In the genomic region with DNA sequence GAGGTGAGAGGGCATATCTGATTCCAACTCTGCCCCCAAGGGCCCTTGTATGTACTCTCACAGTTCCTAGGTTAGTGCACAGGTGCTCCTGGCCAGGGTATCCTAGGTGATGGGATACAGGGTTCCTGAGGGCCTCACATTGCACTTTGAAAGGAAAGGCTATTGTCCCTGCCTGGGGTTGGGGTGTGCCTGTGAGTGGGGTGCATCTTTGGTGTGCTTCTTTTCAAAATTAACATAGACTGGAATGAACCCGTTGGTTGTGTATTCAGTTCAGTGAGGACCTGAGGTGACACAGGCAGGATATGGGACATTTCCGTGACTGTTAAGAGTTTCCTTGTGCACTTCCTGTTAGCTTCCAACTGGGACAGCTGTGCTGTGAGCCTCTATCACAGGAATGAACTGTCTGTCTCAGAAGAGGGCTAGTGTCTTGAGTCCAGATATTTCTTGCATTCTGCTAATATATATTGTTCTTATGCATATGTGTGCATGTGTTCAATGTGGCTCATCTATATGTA, we compare ENCODE assay signal across 12 mouse cellular contexts. TPM values are rescaled to one million over a fixed set of nuclear protein-coding genes. Genes with fewer than 3 reads are reported as not detected.
DNase-seq lines count a peak whose midpoint lies in the region; ATAC-seq lines count a peak whose summit lies in the region.
"Had no signal": no experiment of that assay in that cellular context is flagged by ENCODE, and none has a peak within 500 bp of the region (broad histone marks: within the 10 kb centered on the region; RNA-seq: fewer than 3 reads in every experiment).

No protein-coding gene starts in this region.

- peaks cover 8% of the 10 kb centered on the region; the same call in 1 of the 2 replicates for H3K4me1 ChIP-seq in brown adipose tissue, adult 24 weeks (ENCODE audit: control insufficient read depth, insufficient read depth, insufficient read length, low read length)
- H3K4me1 ChIP-seq: forebrain, embryonic 15.5 days had no signal

- ATAC-seq in activated CD4-positive, CD25-positive, alpha-beta regulatory T cell, adult 4 months, result no peak
- ATAC-seq: forebrain, embryonic 15.5 days had no signal

- H3K4me3 ChIP-seq in brown adipose tissue, adult 24 weeks (ENCODE audit: insufficient read depth, low read depth, low read length), result no peak overlapping the region
- H3K4me3 ChIP-seq: forebrain, embryonic 15.5 days; hindbrain, embryonic 10.5 days had no signal

- intact Hi-C loops in heart, postnatal 36 days (cut with DNase I), result no loop called here

- peak overlapping the region; percentile 82 for H3K27ac ChIP-seq in brown adipose tissue, adult 24 weeks (replicated peaks; ENCODE audit: low read depth, low read length)
- H3K27ac ChIP-seq: forebrain, embryonic 15.5 days; hindbrain, embryonic 10.5 days had no signal

- peak; percentile 28 to 56 for DNase-seq in heart, adult 9 months (ENCODE audit: low spot score in 2 of 2)
- no peak for DNase-seq in heart, postnatal 36 days
- peak; percentile 10 to 29 for DNase-seq in kidney, postnatal 36 days
- DNase-seq in kidney, adult 18-20 months, result no peak
- peak; percentile 28 for DNase-seq in ES-CJ7 (ENCODE audit: low read depth, low spot score)
- no peak for DNase-seq in left cerebral cortex, adult 18-20 months (ENCODE audit: low spot score in 2 of 2)
- DNase-seq: cerebellum, postnatal 10 days; thymus, adult 18-20 months had no signal

RNA-seq across cellular contexts. Expression of a gene that starts 9.7 kb away (rescaled TPM):
- 10 to 100 TPM; 50.5 to 56.0 TPM for total RNA-seq in heart, postnatal 36 days (2021)
- 23.1 and 32.1 TPM in 2 replicates for polyA plus RNA-seq in brown adipose tissue, adult 24 weeks (2012; ENCODE audit: insufficient read depth, insufficient read length, missing spikeins)
- total RNA-seq in left cerebral cortex, adult 18-20 months (2021), result 10 to 100 TPM; 20.9 to 21.2 TPM
- 10 to 100 TPM; 21.7 to 25.4 TPM for polyA plus RNA-seq in activated CD4-positive, CD25-positive, alpha-beta regulatory T cell, adult 4 months (2017; shearing (Covaris generic))

RNA-seq across cellular contexts. Expression of a gene that starts 23.2 kb away (rescaled TPM):
- 100 to 1,000 TPM; 102 to 122 TPM for total RNA-seq in heart, postnatal 36 days (2021)
- 96.3 and 110 TPM in 2 replicates for polyA plus RNA-seq in brown adipose tissue, adult 24 weeks (2012; ENCODE audit: insufficient read depth, insufficient read length, missing spikeins)
- 10 to 100 TPM; 69.7 to 71.0 TPM for total RNA-seq in left cerebral cortex, adult 18-20 months (2021)
- 100 to 1,000 TPM; 146 to 156 TPM for polyA plus RNA-seq in activated CD4-positive, CD25-positive, alpha-beta regulatory T cell, adult 4 months (2017; shearing (Covaris generic))

Comparison
In these comparisons a context has a peak if more than half of its experiments do, and no peak if none do; other contexts are left out.
1. DNase-seq: peak in heart, adult 9 months (2 of 2), kidney, postnatal 36 days (2 of 2) and ES-CJ7 (single experiment); none in heart, postnatal 36 days (0 of 2), kidney, adult 18-20 months (single experiment) and left cerebral cortex, adult 18-20 months (0 of 2).